Mouse (Mus musculus) heart, adult 18-20 months (tissue): ENCODE measurements around the gene Klhl15. TPM values are rescaled to one million over a fixed set of nuclear protein-coding genes. Genes with fewer than 3 reads are reported as not detected.

Experiments used
- DNase-seq, 2 experiments: peaks; one replicate each; pipeline ENCODE4 v3.0.0; 2021 to 2022; ENCODE audit warnings: mixed read lengths in 1 of 2
- long read RNA-seq, 2 experiments: library from polyadenylated mRNA; stranded (forward); transcript quantifications; one replicate each; pipeline ENCODE4 v2.0.0; 2021
- microRNA-seq, 2 experiments: library from miRNA; unstranded; fragments of <30 nt; microRNA quantifications; one replicate each; pipeline ENCODE4 v1.2.0; 2022
- total RNA-seq, 2 experiments: library from RNA; stranded (reverse); gene quantifications; 2 replicates each; pipeline ENCODE4 v1.2.3; 2021

Gene Klhl15
- 1 to 10 TPM; 8.5 to 8.8 TPM for total RNA-seq
- long read RNA-seq, experiment 1: 0 reads
- long read RNA-seq, experiment 2, partial matches to known transcripts: 0 of 2 reads
- long read RNA-seq, experiment 2, other reads (novel, unspliced or antisense): 1 of 2 reads

GRCm38 (mm10) chrX:94234532-94235189 lies at the start of gene Klhl15:
Klhl15 (plus strand) TSS chrX:94234599.
- DNase-seq: peak; percentile 87 to 89

- peak in 1 of 2 experiments; percentile 12 for DNase-seq
Measured at GRCm38 (mm10) chrX:94185156-94185555, 49.2 kb upstream of the Klhl15 start.

GRCm38 (mm10) chrX:94193901-94194300 lies 40.5 kb upstream of the Klhl15 start:
- DNase-seq: peak; percentile 9 to 40

DNA sequence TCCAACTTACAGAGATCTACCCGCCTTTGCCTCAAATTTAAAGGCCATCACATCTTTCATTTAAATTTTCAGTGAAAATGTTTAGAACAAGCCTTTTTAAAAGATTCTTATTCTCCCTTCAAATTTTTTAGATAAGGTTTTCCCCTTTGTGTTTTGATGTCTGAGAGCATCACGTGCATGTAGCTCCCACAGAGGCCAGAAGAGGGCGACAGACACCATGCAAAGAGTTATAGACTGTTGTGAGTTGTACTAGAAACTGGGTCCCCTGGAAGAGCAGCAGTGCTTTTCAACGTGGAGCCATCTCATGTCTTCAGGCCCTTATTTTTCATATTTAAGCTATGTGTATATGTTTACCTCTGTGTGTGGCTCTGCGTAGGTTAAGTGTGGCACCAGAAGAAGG lies 36.6 kb upstream of the Klhl15 start:
- DNase-seq: peak in 1 of 2 experiments; percentile 79

- no peak for DNase-seq
Measured at GRCm38 (mm10) chrX:94212264-94212596, 22.2 kb upstream of the Klhl15 start.

- peak; percentile 85 to 96 for DNase-seq
Measured at GRCm38 (mm10) chrX:94212597-94213321, 21.6 kb upstream of the Klhl15 start, which contains the start of gene Eif2s3x. Eif2s3x (minus strand) TSS chrX:94212862.

DNA sequence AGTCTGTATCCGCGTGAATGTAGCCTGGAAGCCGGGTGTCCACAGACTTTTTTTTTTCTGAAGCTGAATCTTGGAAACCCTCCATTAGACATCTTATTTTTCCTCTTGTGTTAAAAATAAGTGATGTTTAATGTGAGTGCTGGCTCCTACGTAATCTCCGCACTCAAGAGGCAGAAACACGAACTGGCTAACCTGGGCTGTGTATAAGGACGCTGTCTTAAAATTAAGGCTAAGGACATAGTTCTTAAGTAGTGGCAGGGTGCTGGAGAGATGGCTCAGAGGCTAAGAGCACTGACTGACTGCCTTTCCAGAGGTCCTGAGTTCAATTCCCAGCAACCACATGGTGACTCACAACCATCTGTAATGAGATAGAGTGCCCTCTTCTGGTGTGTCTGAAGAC lies 21.0 kb upstream of the Klhl15 start:
- DNase-seq: no peak

- no peak for DNase-seq
Measured at GRCm38 (mm10) chrX:94233432-94233831, 967 bp upstream of the Klhl15 start.

DNA sequence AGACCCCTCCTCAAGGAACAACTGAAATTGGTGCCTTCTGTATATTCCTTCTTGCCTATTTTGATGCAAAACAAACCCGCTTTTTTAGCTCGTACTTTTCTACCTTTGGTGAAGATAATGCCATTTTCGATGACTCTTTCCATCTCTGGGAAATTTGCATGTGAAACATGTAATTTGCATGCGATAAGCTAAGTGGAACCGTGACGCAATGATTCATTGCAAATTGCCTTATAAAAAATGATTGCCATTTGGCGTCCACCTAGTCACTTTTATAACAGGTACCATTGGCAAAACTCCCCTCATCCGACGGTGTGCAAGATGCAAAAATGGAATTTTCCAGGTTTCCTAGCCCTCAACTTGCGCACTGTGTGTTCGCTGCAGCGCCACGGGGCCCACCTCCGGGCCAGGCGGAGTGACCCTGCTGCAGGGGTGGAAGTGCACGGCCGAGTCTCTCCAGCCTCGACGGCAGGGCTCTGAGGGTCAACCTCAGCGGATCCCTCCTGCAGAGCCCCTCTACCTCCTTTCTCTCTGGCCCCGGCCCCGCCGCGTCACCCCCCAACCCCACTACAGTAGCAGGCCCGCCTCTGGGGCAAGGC lies 365 bp upstream of the Klhl15 start:
- no peak for DNase-seq

- DNase-seq: no peak
Measured at GRCm38 (mm10) chrX:94235190-94235555, 774 bp downstream of the Klhl15 start.

- DNase-seq: peak; percentile 0 to 10
Measured at GRCm38 (mm10) chrX:94235601-94236000, 1.2 kb downstream of the Klhl15 start.

GRCm38 (mm10) chrX:94288923-94289322 lies 54.5 kb downstream of the Klhl15 start:
- DNase-seq: peak; percentile 17 to 62

- DNase-seq: no peak
Measured at GRCm38 (mm10) chrX:94302928-94303327, 68.5 kb downstream of the Klhl15 start.

GRCm38 (mm10) chrX:94321036-94321902 lies 86.9 kb downstream of the Klhl15 start:
- DNase-seq: no peak

Small RNA genes lying within 50 kb of the gene (microRNA-seq; reads per million reads assigned to microRNA genes)
- 0 reads per million in 2 experiments for gene Mir7673

Other genes starting within 250 kb of the Klhl15 start
- gene Zfx, start 110.9 kb upstream of the Klhl15 start, total RNA-seq: 10 to 100 TPM; 22.3 to 23.9 TPM
- gene Eif2s3x, start 21.7 kb upstream of the Klhl15 start, total RNA-seq: 100 to 1,000 TPM in 1 of 2 experiments, 10 to 100 TPM in 1; 92.4 to 161 TPM
- gene Fam90a1b, start 132.2 kb downstream of the Klhl15 start, total RNA-seq: not detected
- 100 to 1,000 TPM; 210 to 256 TPM for gene Apoo, start 132.5 kb downstream of the Klhl15 start, total RNA-seq